Mouse (Mus musculus) right cerebral cortex, postnatal 25 days (tissue): ENCODE measurements around the gene Mgam.
"Not testable (repeated sequence)": the region's sequence is repeated elsewhere in the genome, so short reads cannot be mapped to it uniquely, and the experiment has no call there.

ENCODE experiments used
- DNase-seq: peaks from one replicate; pipeline ENCODE4 v3.0.0; 2022

Gene Mgam

GRCm38 (mm10) chr6:40739545-40739944 lies 110.9 kb downstream of the Mgam start:
- DNase-seq: no peak

GRCm38 (mm10) chr6:40749030-40749429 lies 120.4 kb downstream of the Mgam start:
- not testable (repeated sequence) for DNase-seq

DNA sequence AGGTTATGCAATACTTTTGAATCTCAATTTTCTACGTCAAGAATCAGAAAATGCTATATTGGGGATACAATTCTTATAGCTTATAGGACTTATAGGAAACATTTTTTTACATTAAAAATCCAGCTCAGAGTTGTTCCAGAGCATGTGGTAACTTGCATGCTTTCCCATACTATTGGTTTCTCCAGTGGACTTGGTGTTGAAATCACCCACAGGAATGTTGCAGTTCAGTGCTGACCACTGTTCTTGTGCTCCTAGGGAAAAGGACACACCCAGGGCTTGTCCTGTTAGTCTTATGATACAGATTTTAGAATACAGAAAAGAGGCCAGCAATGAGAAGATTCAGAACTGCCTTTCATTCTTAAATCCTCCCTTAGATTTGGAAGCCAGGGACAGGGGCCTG lies 127.3 kb downstream of the Mgam start:
- no peak for DNase-seq

GRCm38 (mm10) chr6:40757346-40757745 lies 128.7 kb downstream of the Mgam start:
- not testable (repeated sequence) for DNase-seq

DNA sequence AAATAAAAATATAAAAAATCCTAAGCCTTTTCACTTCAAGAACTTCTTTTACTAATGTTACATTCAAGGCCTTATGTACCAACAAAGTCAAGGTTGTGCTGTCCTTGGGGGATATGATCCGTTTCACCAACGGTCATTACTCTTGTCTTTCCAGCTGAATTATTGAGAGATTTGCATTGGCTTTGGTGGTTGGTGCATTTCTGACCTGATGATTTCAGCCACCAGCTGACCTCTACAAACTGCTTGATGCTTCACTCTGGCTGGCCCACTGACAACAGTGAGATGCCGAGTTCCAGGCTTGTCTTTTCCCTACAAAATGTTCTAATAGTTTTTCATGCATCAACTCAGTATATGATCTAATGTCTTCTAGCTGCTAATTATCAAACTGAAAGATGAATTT lies 146.0 kb downstream of the Mgam start:
- DNase-seq: no peak

DNA sequence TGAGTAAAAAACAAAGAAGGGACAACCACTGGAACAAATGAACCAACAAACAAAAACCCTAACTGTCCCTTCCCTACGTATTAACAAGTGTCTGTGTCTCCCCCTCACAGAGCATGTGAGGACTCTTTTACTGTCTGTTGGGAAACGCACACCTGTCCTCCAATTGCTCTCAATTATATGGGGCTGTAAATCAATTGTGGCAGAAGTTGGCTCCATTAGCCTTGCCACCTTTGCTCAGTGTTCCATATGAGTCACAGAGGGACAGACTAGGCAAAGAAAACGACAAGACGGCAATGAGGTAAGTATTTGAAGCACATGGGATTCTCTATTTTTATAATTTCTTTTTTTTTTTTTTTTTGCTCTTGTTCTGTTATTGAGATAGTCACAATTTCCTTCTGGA lies 149.8 kb downstream of the Mgam start:
- DNase-seq: no peak

- no peak for DNase-seq
These were observed 155.0 kb downstream of the Mgam start for GRCm38 (mm10) chr6:40783637-40784036.

DNA sequence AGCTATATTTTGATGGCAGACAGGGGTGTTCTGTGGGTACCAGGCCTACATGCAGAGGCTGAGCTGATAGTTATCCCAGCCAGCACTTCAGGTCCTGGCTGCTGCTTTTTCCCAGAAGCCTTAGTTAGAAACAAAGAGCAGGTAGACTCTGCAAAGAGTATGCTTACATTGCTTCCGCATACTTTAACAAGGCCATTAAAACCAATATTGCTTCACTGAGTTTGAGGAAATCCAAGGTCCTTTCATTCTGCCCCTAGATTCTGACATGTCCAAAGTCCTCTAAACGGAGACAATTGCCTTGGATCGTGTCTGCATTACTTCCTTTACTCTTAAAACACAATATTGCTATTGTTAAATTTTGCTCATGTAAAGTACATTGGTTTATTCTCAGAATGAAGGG lies 155.7 kb downstream of the Mgam start:
- DNase-seq: no peak

GRCm38 (mm10) chr6:40795077-40795812 lies 166.6 kb downstream of the Mgam start:
- no peak for DNase-seq

- DNase-seq: no peak
These were observed 189.7 kb downstream of the Mgam start for GRCm38 (mm10) chr6:40818237-40818902.
